In the genomic region with DNA sequence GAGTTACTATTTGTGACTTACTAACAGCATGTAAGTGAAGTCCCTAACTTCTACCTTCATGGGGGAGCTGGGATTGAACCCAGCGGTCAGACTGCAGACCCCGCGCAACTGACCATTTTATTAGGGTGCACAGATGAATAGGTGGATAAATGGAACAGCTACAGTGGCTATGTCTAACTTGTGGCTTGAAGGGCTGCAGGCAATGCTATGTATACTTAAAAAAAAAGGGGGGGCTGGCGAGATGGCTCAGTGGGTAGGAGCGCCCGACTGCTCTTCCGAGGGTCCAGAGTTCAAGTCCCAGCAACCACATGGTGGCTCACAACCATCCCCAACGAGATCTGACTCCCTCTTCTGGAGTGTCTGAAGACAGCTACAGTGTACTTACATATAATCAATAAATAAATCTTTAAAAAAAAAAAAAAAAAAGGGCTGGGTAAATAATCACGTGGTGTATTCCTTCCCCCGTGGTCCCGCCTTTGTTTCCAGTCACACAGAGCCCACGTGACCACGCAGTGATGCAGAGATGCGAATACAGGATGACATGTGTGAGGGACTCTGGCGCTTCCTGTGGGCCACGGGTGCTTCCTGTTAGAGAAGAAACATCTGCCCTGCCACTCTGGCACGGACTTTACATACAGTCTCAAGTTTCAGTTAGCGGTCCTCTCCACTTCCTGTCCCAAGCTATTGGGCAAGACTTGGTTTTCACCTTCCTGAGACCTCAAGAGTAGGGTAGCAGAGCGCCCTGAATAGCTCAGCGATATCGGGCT, we compare ENCODE assay signal across 9 mouse cellular contexts.
DNase-seq lines count a peak whose midpoint lies in the region; ATAC-seq and TF ChIP-seq lines count a peak whose summit lies in the region.
"Had no signal": no experiment of that assay in that cellular context is flagged by ENCODE, and none has a peak within 500 bp of the region (broad histone marks: within the 10 kb centered on the region; RNA-seq: fewer than 3 reads in every experiment).

No protein-coding gene starts in this region.

- H3K9ac ChIP-seq in heart, adult 2 months (ENCODE audit: low read depth, low read length), result no peak overlapping the region
- H3K9ac ChIP-seq in liver, embryonic 14.5 days (replicated peaks), result no peak overlapping the region

- H3K36me3 ChIP-seq in heart, adult 2 months (ENCODE audit: control insufficient read depth, insufficient read depth, low read length), result no peaks in the 10 kb centered on the region
- H3K36me3 ChIP-seq in heart, embryonic 10.5 days, result no peaks in the 10 kb centered on the region
- no peaks in the 10 kb centered on the region for H3K36me3 ChIP-seq in liver, embryonic 14.5 days (replicated peaks; ENCODE audit: control insufficient read depth, insufficient read depth, low read depth)
- H3K36me3 ChIP-seq: G1E had no signal

- 69% methylated on average over 21 of the region's 21 CpGs for WGBS in heart, adult 2 months
- WGBS in heart, embryonic 10.5 days, result 80% methylated on average over 21 of the region's 21 CpGs
- 39% methylated on average over 21 of the region's 21 CpGs for WGBS in liver, embryonic 14.5 days (ENCODE audit: insufficient replicate concordance)

- no peak for TF ChIP-seq CTCF in heart, adult 2 months (IDR thresholded peaks at IDR 0.05)
- TF ChIP-seq CTCF in liver, embryonic 14.5 days (IDR thresholded peaks at IDR 0.05; ENCODE audit: low read depth), result no peak

- peak; percentile 51 for ATAC-seq in liver, embryonic 14.5 days (ENCODE audit: insufficient read depth)

- peak; percentile 40 to 73 for DNase-seq in heart, adult 2 months
- DNase-seq in heart, embryonic 10.5 days (ENCODE audit: low spot score), result no peak
- DNase-seq in heart, postnatal 10 days, result peak; percentile 48 to 66
- peak; percentile 38 to 50 (median 45) for DNase-seq in liver, embryonic 14.5 days (ENCODE audit: low read depth in 3 of 3, low spot score in 3 of 3)
- peak; percentile 72 to 85 for DNase-seq in spleen, adult 18-20 months
- DNase-seq in cerebellum, postnatal 4 days (ENCODE audit: low spot score in 2 of 2), result no peak
- DNase-seq in urinary bladder, postnatal 36 days (ENCODE audit: low spot score in 2 of 2), result no peak
- DNase-seq in testis, postnatal 10 days (ENCODE audit: low spot score), result no peak

- no peaks in the 10 kb centered on the region for H3K79me2 ChIP-seq in heart, adult 2 months (replicated peaks; ENCODE audit: control insufficient read depth, insufficient read depth, low read length)

- no peak for TF ChIP-seq POLR2A in heart, adult 2 months (IDR thresholded peaks at IDR 0.05; ENCODE audit: insufficient read depth, low read depth, low read length)

- no peaks in the 10 kb centered on the region for H3K9me3 ChIP-seq in heart, embryonic 10.5 days
- H3K9me3 ChIP-seq in liver, embryonic 14.5 days (ENCODE audit: control insufficient read depth, low read length), result no peaks in the 10 kb centered on the region
- H3K9me3 ChIP-seq: G1E had no signal

- no peak for TF ChIP-seq EP300 in heart, adult 2 months (IDR thresholded peaks at IDR 0.05; ENCODE audit: insufficient read depth, low read depth, low read length)
- no peak for TF ChIP-seq EP300 in liver, embryonic 14.5 days (IDR thresholded peaks at IDR 0.05; ENCODE audit: low read depth)

- H3K4me1 ChIP-seq in heart, adult 2 months (ENCODE audit: control insufficient read depth, insufficient read depth, low read length), result peaks cover 4% of the 10 kb centered on the region
- H3K4me1 ChIP-seq in heart, embryonic 10.5 days, result peaks cover 22% of the 10 kb centered on the region
- H3K4me1 ChIP-seq in liver, embryonic 14.5 days (replicated peaks; ENCODE audit: control insufficient read depth in 2 of 2, insufficient read depth in 2 of 2, low read length in 1 of 2), result peaks cover 11 to 29% of the 10 kb centered on the region in 2 experiments

- peak overlapping the region; percentile 32; the same call in 1 of the 2 replicates for H3K4me2 ChIP-seq in liver, embryonic 14.5 days (ENCODE audit: low read depth)

- H3K27ac ChIP-seq in heart, adult 2 months, result no peak overlapping the region
- H3K27ac ChIP-seq in heart, embryonic 10.5 days, result no peak overlapping the region
- H3K27ac ChIP-seq in liver, embryonic 14.5 days, result no peak overlapping the region

- no peaks in the 10 kb centered on the region for H3K27me3 ChIP-seq in heart, adult 2 months (ENCODE audit: control insufficient read depth, insufficient read depth, low read length)
- H3K27me3 ChIP-seq in heart, embryonic 10.5 days (ENCODE audit: insufficient read depth, poor library complexity, severe bottlenecking), result no peaks in the 10 kb centered on the region
- no peaks in the 10 kb centered on the region for H3K27me3 ChIP-seq in liver, embryonic 14.5 days (ENCODE audit: control insufficient read depth, insufficient read depth, low read length)

- intact Hi-C loops in heart, adult 2 months (cut with DNase I), result loop anchor here (5.0 kb wide), 1 partner anchor 197 kb away; no protein-coding TSS in a partner anchor
- intact Hi-C loops in heart, postnatal 10 days (cut with DNase I), result no loop called here

- no peak overlapping the region for H3K4me3 ChIP-seq in heart, adult 2 months
- H3K4me3 ChIP-seq in heart, embryonic 10.5 days, result no peak overlapping the region
- no peak overlapping the region for H3K4me3 ChIP-seq in liver, embryonic 14.5 days (ENCODE audit: insufficient read depth in 1 of 2, low read depth in 2 of 2, low read length in 2 of 2)

Comparison
In these comparisons a context has a peak if more than half of its experiments do, and no peak if none do; other contexts are left out.
1. DNase-seq: peak in heart, adult 2 months (2 of 2), heart, postnatal 10 days (2 of 2), liver, embryonic 14.5 days (3 of 3) and spleen, adult 18-20 months (2 of 2); none in heart, embryonic 10.5 days (single experiment), cerebellum, postnatal 4 days (0 of 2), urinary bladder, postnatal 36 days (0 of 2) and testis, postnatal 10 days (single experiment).